Mouse (Mus musculus) erythroblast, embryonic 14.5 days (primary cell): Measurements from ENCODE around the gene Dgkg. TPM values are rescaled to one million over a fixed set of nuclear protein-coding genes. Genes with fewer than 3 reads are reported as not detected.

Experiments
- H3K27me3 ChIP-seq: 2 replicates; pipeline ENCODE4 v1.6.1; 2012; ENCODE audit warnings: inconsistent platforms; ENCODE audit not compliant: control insufficient read depth
- H3K36me3 ChIP-seq: 2 replicates; pipeline ENCODE4 v1.6.1; 2012; ENCODE audit warnings: mild to moderate bottlenecking, inconsistent platforms; ENCODE audit not compliant: control insufficient read depth
- H3K4me1 ChIP-seq: 2 replicates; pipeline ENCODE4 v1.6.1; 2012; ENCODE audit warnings: inconsistent platforms; ENCODE audit not compliant: control insufficient read depth
- H3K4me3 ChIP-seq: replicated peaks from 2 replicates; pipeline ENCODE3; 2012; ENCODE audit warnings: moderate library complexity, mild to moderate bottlenecking, inconsistent platforms
- H3K9me3 ChIP-seq: 2 replicates; pipeline ENCODE4 v1.6.1; 2012; ENCODE audit warnings: low read length, inconsistent platforms, mixed read lengths; ENCODE audit not compliant: control insufficient read depth
- GATA1 ChIP-seq: IDR thresholded peaks from 2 replicates; pipeline ENCODE4 v1.6.1; 2012; ENCODE audit warnings: low read length, inconsistent platforms, mixed read lengths
- TAL1 ChIP-seq: IDR thresholded peaks from 3 replicates; pipeline ENCODE4 v1.6.1; 2012; ENCODE audit warnings: low read length, inconsistent platforms, mixed read lengths
- polyA plus RNA-seq: library from polyadenylated mRNA; stranded (reverse); fragments of >175 nt; gene quantifications from 2 replicates; pipeline ENCODE4 v1.2.3, GENCODE M21; 2012

The Dgkg gene
- polyA plus RNA-seq, 1 experiment, result not detected

DNA sequence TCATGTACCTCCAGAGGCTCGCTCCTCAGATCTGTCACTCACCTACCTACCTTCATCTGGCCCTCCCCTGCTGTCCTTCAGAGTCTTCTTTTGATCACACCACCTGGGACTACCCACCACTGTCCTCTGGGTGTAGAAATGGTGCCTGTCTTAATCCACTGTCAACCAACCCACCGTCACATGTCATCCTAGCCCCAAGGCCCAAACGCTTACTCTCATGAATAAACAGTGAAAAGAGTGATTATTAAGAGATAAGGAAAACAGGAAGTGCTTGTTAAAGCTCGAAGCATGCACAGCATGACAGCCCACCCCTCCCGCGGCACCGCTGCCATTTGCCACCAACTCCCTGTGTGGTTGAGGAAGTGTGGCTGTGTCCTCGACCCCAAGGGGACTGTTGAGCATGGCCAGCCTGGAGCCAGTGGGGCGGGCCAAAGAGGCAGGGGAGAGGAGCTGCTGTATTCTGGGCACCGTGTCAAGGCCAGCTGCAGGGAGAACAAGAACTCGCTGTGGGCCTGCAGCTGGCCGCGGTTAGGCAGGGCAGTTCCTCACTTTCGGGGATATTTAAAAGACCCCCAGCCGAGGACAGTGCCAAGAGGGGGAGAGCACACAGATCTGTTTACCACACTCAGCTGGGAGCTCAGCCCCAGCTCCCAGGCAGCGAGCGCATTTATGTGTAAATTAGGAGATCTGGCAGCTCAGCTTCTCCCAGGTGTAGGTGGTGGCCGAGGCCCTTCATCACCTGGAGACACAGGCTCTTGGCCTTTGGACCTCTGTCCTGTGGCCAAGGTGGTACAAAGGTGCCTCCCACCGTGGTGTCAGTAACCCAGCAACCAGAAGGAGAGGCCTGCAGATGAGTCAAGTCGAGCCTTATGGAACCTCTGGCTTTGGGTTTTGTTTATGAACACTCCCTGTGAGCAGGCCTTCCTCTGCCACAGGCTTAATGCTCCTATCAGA, 139.3 kb downstream of the Dgkg start:
- no peaks in the 10 kb centered on the region for H3K36me3 ChIP-seq
- no peaks in the 10 kb centered on the region for H3K27me3 ChIP-seq
- H3K9me3 ChIP-seq, result no peaks in the 10 kb centered on the region
- no peaks in the 10 kb centered on the region for H3K4me1 ChIP-seq
- no peak for TF ChIP-seq TAL1
- no peak for TF ChIP-seq GATA1
- no peak overlapping the region for H3K4me3 ChIP-seq

DNA sequence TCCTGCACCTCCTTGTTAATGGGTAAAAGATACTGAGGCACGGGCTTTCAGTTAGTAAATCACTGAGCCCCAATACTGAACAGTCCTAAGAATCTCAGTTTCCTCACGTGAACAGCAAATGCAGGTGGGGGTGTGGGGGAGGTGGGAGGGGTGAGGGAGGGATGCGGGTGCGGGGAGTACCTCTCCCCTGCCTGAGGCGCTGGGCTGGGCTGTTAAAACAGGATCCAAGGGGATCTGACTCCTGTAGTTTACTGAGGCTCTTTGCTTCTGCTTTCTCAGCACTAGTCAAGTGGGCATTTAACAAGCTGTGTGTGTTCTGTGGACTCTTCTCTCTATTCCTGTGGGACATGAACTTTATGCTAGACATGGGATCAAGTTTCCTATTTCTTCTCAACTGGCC, 141.5 kb downstream of the Dgkg start:
- no peaks in the 10 kb centered on the region for H3K36me3 ChIP-seq
- TF ChIP-seq TAL1 (no peak), GATA1 (no peak)
- no peak overlapping the region for H3K4me3 ChIP-seq
- H3K9me3 ChIP-seq, result no peaks in the 10 kb centered on the region
- H3K27me3 ChIP-seq, result no peaks in the 10 kb centered on the region
- no peaks in the 10 kb centered on the region for H3K4me1 ChIP-seq

DNA sequence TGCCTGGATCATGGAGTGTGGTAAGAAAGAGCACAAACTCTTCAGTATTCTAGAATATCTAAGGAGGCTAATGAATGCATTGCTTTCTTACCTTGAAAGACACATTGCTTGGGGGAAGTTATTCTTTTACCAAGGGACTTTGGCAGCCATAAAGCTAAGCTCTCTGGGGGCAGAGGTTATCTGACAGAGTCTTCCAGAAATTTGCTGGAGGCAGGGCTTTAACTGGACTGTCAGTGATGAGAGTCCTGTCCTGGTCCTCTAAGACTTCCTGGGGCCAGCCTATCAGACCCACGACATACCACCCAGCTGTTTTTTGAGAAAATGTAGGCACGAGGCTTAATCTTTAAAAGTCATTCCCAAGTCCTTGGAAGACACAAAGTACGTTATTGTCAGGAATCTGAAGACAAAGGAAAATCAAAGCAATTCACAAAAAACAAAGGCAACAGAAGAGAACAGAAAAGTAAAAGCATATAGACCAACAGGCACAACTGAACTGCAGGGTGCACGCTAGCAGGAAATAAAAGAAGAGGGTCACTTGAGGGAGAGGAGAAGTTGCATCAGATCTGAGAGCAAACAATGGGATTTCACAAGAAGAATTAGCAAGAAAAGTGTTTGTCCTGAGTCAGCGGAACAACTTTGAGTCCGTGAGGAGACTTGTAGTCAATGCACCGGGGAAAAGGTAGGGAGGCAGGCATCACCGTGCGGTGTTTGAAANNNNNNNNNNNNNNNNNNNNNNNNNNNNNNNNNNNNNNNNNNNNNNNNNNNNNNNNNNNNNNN, 146.0 kb downstream of the Dgkg start:
- H3K4me3 ChIP-seq, result no peak overlapping the region
- H3K27me3 ChIP-seq, result no peaks in the 10 kb centered on the region
- H3K9me3 ChIP-seq, result no peaks in the 10 kb centered on the region
- H3K4me1 ChIP-seq, result no peaks in the 10 kb centered on the region
- H3K36me3 ChIP-seq, result no peaks in the 10 kb centered on the region
- TF ChIP-seq TAL1 (no peak), GATA1 (no peak)

DNA sequence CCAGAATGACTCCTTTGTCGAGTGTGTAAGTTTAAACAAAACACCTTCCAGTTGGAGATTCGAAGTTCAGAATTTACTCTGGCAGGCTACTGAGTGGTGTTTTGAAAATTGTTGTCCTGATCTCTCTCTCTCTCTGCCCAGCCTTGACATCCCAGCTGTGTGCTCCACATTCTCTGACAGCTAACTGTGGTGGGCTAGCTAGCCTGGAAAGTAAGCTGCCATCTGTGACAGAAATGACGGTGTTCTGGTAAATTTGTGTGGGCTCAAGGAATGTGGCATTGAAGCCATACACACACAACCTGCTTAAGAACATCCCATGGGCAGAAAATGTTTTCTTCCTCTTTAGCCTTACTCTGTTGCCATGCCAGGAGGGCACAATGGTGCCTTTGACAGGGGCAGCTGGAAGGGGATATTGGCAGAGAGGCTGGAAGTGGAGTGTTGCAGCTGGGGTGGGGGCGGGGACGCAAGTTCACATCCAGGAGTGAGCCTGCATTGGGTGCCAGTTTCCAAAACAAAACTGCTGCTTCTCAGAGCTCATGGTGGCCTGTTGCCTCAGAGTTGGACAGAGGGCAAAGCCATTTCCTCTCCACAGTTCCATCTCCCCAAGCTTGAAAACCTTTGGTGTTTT, 148.0 kb downstream of the Dgkg start:
- no peaks in the 10 kb centered on the region for H3K9me3 ChIP-seq
- no peak for TF ChIP-seq TAL1
- no peak for TF ChIP-seq GATA1

DNA sequence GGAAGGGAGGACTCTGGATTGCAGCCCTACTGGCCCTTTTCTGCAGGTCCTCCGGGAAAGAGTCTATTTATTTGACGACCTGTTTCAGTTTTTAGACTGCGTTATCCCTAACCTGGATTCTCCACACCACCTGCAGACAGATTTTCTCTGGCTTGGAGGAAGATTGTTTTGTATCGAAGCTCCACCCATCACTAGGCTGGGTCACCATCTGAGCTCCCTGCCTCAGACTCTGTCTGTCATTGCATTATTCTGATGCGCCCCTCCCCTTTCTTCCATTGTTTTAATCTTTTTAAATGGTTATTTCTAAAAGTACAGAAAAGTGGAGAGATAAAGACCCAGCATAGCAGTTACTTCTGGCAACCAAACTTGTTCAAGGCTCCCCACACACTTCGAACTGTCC, 151.4 kb downstream of the Dgkg start:
- H3K4me3 ChIP-seq, result no peak overlapping the region
- no peaks in the 10 kb centered on the region for H3K9me3 ChIP-seq
- peaks cover 12% of the 10 kb centered on the region for H3K4me1 ChIP-seq
- no peaks in the 10 kb centered on the region for H3K36me3 ChIP-seq
- no peak for TF ChIP-seq GATA1
- no peak for TF ChIP-seq TAL1
- no peaks in the 10 kb centered on the region for H3K27me3 ChIP-seq

More for the DNA sequence above, 148.0 kb downstream of the Dgkg start:
- Histone ChIP-seq H3K4me3 (no peak overlapping the region), H3K4me1 (peaks cover 1% of the 10 kb centered on the region), H3K36me3 (no peaks in the 10 kb centered on the region), H3K27me3 (no peaks in the 10 kb centered on the region)

- H3K27me3 ChIP-seq, result no peaks in the 10 kb centered on the region
- H3K36me3 ChIP-seq, result no peaks in the 10 kb centered on the region
- H3K4me1 ChIP-seq, result peaks cover 12% of the 10 kb centered on the region
- no peak overlapping the region for H3K4me3 ChIP-seq
- no peaks in the 10 kb centered on the region for H3K9me3 ChIP-seq
- no peak for TF ChIP-seq TAL1
- TF ChIP-seq GATA1, result no peak
Measured at GRCm38 (mm10) chr16:22504851-22505250, 152.2 kb downstream of the Dgkg start.

DNA sequence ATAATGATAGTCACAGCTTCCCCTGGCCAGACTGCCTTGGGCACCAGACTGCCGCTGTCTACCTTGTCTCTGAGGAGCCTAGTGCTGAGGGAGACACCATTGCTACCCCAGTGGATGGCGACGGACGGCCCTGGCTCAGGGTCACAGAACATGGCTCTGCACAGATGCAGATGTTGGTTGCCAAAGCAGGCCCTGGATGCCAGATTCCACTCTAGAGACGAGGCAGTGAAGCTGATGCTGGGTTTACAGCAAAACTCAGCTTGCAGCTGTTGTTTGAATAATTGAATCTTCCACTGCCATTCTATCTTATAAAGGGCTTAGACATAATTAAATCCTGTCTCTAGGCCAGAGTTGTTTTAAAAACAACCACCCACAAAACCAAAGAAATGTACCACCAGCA, 153.0 kb downstream of the Dgkg start:
- peaks cover 12% of the 10 kb centered on the region for H3K4me1 ChIP-seq
- TF ChIP-seq TAL1, result no peak
- TF ChIP-seq GATA1, result no peak
- H3K36me3 ChIP-seq, result no peaks in the 10 kb centered on the region

GRCm38 (mm10) chr16:22503467-22503866, 153.6 kb downstream of the Dgkg start:
- Histone ChIP-seq H3K9me3 (no peaks in the 10 kb centered on the region), H3K36me3 (no peaks in the 10 kb centered on the region), H3K27me3 (no peaks in the 10 kb centered on the region), H3K4me3 (no peak overlapping the region), H3K4me1 (peaks cover 12% of the 10 kb centered on the region)
- TF ChIP-seq GATA1 (no peak), TAL1 (no peak)

More for the DNA sequence above, 153.0 kb downstream of the Dgkg start:
- H3K9me3 ChIP-seq, result no peaks in the 10 kb centered on the region
- H3K27me3 ChIP-seq, result no peaks in the 10 kb centered on the region
- no peak overlapping the region for H3K4me3 ChIP-seq

DNA sequence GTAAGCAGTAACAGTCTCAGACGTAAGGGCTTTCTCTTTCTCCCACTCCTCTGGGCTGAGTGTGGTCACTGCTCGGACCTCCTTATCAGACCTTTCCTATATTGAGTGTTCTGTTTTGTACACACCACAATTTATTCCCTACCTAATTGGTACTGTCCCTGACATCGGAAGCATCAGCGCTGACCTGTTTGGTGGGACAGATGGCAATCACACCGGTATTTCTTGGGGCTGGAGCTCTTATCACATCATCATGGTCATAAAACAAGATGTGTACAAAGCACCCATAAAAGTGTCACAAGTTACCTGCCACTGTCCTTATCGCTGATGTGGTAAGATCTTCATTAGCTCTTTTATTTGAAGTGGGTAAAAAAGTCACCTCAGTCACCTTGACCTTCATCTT, 155.2 kb downstream of the Dgkg start:
- Histone ChIP-seq H3K27me3 (no peaks in the 10 kb centered on the region), H3K4me1 (peaks cover 12% of the 10 kb centered on the region), H3K36me3 (no peaks in the 10 kb centered on the region), H3K9me3 (no peaks in the 10 kb centered on the region), H3K4me3 (no peak overlapping the region)
- TF ChIP-seq TAL1 (no peak), GATA1 (no peak)
